Mouse (Mus musculus): ENCODE results near the gene Col5a3. TPM values are rescaled to one million over a fixed set of nuclear protein-coding genes. Genes with fewer than 3 reads are reported as not detected.

Col5a3 gene
- total RNA-seq, 4 experiments from 2014 or later: 5.6 to 10.2 (median 6.4) TPM

DNA sequence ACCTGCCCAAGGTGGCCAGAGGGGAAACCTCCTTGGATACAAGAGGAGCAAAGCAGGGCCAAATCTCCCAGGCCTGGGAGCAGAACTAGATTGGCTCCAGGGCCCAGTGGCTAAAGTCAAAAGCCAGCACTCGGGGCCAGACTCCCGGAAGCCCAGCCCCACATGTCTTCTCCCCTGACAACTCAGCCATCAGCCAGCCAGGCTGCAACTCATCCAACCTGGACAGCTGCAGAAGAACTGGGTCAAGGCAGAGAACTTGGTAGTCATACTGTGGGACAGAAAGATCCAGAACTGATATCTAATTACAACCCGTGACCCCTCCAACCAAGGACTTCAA is 9.7 kb downstream of the Col5a3 start:
- DNase-seq (ENCODE audit: low spot score): peak; percentile 69

DNA sequence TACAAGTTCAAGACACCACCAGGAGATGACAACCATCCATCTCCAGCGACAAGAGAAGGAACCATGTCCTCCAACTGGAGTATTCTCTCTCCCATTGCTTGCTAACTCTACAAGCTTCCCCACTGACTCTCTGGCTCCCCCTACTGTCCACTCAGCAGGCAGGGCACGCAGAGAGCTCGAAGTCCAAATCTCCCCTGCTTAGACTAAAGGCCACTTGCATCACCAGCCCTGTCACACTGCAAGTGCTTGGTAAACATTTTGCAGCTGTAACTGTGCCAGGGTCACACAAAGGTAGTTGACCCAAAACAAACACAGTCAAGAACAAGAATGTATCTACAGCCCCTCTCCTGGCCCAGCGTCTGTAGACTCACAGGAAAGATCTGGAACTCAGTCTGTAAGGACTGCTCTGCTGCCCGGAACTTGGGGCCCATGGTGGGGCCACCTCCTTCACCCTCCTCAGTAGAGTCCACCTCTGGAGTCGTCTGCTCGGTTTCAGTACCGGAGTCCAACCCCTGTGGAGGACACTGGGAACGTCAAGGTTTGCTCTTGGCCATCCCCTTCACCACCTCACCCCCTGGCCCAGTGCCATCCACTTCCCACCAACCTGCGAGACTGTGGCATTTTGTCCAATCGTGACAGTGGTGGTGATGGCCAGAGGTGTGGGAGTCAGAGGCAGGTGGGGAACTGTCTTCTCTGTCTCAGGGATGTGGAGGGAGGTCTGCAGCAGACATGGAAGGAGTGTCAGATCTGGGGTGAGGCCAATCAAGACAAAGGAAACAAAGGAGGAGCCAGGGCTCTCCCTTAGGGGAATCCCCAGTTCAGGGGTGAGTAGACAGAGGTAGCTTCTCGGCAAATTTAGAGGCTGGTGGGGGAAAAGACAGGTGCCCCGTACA is 10.4 kb downstream of the Col5a3 start:
- DNase-seq (ENCODE audit: low spot score): peak; percentile 76

DNA sequence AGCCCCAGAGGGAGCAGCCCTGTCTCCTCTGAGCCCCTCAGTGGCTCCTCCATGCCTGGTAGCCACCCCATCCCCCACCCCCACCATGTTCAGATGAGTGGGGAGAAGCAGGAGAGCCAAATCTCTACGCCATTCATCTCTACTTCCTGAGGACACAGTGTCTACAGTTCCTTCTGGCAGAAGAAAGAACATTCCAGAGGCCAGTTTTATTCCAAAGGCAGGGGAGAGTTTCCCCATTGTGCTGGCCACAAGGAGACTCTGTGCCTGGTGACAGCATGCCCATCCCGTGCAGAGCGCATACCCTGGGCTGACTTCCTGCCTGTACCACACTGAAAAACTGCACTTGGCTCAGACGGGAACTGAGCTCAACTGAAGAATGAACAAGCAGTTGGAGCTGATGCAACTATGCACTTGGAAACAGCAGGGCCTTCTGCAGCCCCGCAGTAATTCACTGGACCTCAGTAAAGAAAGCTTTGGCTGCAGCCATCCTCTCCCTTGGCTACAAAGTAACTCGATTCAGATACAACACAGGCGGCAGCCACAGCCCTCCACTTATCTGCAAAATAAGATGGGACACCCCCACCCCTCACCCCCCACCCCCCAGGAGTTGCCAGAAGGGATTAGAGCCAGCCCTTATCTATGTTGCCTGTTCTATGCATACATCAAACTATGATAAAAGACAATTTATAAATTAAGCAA is 20.6 kb downstream of the Col5a3 start:
- DNase-seq (ENCODE audit: low spot score): peak; percentile 70

DNA sequence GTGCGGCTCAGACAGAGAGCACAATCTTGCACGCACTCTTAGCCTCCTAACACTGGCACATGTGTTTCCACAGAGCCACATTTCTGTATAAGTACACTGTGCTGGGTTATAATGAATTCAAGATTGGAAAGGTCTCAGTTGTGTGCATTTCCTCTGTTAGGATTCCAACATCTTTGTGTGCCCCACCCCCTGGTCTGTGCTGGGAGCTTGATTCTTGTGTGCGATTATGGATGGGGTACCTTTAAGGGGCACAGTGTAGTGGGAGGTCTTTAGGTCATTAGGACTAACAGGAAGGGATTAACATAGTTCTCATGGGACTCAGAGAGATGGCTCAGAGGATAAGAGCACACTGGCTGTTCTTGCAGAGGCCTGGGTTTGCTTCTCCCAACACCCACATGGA is 24.5 kb downstream of the Col5a3 start:
- no peak for DNase-seq (ENCODE audit: low spot score)

GRCm38 (mm10) chr9:20789651-20790050 is 25.2 kb downstream of the Col5a3 start:
- no peak for DNase-seq (ENCODE audit: low spot score)

DNA sequence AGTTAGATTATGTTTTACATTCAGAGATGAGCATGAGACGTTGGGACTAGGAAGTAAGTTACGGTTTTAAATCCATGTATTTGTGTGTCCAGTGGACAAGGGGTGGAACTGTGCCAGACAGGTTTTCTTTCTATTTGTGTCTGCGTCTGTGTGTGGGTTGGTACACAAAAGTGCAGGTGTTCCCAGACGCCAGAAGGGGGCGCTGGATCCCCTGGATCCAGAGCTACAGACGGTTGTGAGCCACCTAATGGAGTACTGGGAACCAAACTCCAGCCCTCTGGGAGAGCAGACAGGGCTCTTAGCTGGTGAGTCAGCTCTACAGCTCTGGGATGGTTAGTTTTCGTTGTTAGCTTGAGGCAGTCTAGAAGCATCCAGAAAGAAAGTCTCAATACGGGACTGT is 26.9 kb downstream of the Col5a3 start:
- DNase-seq (ENCODE audit: low spot score): no peak

GRCm38 (mm10) chr9:20785055-20785454 is 29.8 kb downstream of the Col5a3 start:
- DNase-seq (ENCODE audit: low spot score): no peak

DNA sequence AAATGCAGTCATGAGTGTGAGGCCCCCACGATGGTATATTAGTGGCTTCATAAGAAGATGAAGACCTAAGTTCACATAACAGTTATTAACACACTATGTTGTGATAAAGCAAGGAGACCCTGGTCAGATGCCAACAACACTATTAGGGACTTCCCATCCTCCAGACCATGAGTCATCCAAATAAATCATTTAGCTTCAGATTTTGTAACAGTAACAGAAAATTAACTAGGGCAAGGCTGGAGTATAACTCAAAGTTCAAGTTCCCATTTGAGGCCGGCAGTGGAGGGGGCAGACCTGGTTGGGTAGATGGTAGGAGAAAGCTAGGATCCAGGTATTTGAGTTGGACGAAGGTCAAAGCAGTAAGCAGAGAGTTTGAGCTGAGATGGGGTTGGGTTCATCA is 33.6 kb downstream of the Col5a3 start:
- DNase-seq (ENCODE audit: low spot score): no peak

DNA sequence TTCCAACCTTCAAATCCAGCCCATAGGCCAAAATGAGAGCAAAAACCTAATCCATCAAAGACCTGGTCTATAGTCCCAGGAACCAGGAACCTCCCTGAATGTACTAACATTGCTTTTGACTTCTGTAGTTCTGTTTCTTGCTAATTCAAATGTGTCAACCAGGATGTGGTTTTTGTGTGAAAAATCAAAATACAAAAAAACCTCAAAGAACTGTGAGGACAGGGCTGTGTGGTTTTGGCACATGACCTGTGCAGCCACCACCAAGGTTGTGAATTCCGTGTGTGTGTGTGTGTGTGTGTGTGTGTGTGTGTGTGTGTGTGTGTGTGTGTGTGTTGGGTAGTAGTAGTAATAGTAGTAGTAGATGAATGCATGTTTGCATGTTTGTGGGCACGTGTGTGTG is 49.6 kb downstream of the Col5a3 start:
- no peak for DNase-seq (ENCODE audit: low spot score)

DNA sequence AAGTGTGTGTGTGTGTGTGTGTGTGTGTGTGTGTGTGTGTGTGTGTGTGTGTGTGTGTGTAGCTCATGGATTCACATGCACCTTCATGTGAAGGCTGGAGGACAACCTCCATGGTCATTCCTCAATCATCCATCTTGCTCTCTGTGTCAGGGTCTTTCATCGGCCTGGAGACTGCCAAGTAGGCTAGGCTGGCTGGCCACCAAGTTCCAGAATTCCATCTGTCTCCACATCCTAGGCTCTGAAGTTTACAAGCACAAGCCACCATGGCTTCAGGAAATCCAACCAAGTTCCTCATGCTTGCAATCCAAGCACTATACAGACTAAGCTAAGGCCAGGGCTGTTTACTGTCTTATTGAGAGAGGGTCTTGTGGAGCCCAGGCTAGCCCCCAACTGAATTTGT is 51.8 kb downstream of the Col5a3 start:
- DNase-seq (ENCODE audit: low spot score): peak; percentile 44

DNA sequence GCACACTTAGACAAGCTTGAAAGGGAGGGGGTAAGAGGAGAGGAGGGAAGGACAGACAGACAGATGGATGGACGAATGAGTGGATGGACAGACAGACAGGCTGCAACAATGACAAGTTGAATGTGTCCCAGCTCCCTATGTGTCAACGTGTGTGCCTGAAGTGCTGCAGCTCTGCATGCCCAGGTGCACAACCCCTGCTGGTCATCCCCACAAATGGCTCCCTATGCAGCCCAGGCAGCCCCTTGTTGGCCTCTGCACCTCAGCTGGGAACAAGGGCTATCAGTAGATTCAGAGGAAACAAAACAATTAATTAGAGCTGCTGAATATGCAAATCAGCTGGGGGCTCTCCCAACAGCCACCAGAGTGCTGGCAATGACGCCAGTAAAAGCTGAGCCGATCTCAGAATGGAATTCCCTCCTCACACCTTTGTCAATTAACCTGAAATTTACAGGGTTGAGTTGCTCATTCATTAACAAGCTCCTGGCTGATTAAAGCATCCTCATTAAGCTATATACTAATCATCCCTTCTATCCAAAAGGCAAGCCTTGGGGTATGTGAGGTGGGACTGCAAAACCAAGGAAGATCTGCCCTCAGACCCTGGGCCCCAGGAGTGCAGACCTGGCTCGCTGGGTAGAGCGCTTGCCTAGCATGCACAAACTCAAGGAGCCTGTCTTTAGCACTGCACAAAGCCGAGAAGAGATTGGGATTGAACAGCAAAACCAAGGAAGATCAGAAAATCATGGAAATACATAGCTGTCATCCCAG is 52.5 kb downstream of the Col5a3 start:
- no peak for DNase-seq (ENCODE audit: low spot score)

- DNase-seq (ENCODE audit: low spot score): no peak
Measured at GRCm38 (mm10) chr9:20761388-20761787, 53.5 kb downstream of the Col5a3 start.

DNA sequence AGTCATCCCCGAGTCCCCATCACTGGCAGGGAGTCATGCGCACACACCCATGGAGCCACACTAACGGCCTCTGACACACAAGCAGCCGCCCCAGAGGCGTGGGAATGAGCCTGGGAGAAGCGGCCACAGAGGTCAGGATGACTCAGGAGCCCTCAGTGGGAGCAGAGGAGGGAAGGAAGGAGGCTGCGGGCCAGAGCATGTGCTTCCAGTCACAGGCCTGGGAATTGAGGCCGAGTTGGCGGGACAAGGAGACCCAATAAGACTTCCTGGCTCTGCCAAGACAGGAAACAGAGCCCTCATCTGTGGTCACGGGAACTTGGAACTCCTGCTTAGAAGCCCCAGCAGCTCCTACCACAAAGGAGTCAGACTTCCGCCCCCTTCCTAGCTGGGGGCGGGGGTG is 54.1 kb downstream of the Col5a3 start:
- DNase-seq (ENCODE audit: low spot score): peak; percentile 92

- DNase-seq (ENCODE audit: low spot score): peak; percentile 43
Measured at GRCm38 (mm10) chr9:20758896-20759295, 56.0 kb downstream of the Col5a3 start.

- no peak for DNase-seq (ENCODE audit: low spot score)
Measured at GRCm38 (mm10) chr9:20758243-20758642, 56.6 kb downstream of the Col5a3 start.

GRCm38 (mm10) chr9:20757087-20757955 is 57.5 kb downstream of the Col5a3 start:
- peak; percentile 63 for DNase-seq (ENCODE audit: low spot score)

DNA sequence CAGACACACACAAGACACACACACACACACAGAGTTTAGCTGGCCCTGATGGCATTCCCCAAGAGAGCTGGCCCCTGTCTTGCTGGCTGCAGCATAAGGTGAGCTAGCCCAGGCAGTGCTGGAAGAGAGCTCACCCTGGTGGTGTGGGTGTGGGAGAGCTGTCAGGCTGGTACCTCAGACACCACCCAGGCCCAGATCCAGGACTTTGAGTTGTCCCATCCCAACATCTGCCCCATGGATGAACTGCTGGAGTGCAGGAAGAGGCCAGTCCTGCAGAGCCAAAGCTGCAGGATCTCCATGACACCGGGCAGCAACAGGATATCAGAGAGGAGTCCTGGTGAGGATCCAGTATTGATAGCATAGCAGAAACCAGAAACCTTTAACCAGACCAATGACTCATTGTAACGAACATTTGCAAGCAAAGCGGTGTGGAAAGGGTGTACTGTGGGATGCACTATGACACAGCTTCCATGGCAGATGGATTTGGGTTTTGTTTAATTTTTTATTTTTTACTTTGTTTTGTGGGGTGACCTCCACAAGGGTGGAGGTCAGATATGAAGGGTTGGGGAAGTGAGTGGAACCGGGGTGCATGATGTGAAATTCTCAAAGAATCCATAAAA is 58.7 kb downstream of the Col5a3 start:
- DNase-seq (ENCODE audit: low spot score): no peak

DNA sequence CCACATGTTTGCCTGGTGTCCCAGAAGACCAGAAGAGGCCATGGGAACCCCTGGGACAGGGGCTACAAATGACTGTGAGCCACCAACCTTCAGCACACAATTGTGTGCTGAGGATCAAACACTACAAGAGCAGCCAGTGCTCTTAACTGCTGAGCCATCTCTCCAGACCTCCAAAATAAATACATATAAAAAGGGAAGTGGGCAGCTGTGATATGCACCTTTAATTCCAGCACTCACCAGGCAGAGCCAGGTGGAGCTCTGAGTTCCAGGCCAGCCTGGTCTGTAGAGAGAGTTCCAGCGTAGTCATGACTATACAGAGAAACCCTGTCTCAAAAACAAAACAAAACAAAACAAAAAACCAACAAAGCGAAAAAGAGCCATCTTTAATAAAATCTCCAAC is 60.5 kb downstream of the Col5a3 start:
- no peak for DNase-seq (ENCODE audit: low spot score)

GRCm38 (mm10) chr9:20751477-20752029 is 63.3 kb downstream of the Col5a3 start:
- DNase-seq (ENCODE audit: low spot score): no peak

DNA sequence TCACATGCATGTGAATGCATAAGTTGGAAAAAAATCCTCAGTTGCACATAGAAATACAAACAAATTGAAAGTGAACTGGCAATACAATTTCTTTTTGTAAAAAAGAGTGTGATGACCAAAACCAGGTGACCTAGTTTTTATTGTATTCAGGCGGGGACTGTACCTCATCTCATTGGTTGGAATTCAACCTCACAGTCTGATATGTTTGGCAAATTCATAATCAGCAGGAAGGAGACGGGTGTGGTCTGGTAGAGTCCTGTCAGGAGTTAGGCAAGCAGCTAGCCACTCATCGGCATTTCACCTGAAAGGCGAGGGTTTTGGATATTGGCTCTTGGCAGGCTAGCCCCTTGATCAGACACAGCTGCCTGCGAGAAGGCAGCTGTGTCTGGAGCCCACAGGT is 65.7 kb downstream of the Col5a3 start:
- no peak for DNase-seq (ENCODE audit: low spot score)

GRCm38 (mm10) chr9:20748540-20748939 is 66.3 kb downstream of the Col5a3 start:
- no peak for DNase-seq (ENCODE audit: low spot score)

Measured in heart, adult 8-10 months (tissue).